Mouse (Mus musculus): Measurements from ENCODE around the gene Bcas2.

- TF ChIP-seq POLR2A (IDR thresholded peaks at IDR 0.05; ENCODE audit: insufficient read depth, low read depth, low read length) (no peak), CTCF (IDR thresholded peaks at IDR 0.05) (no peak), EP300 (IDR thresholded peaks at IDR 0.05; ENCODE audit: insufficient read depth, low read depth, low read length) (no peak)
Measured at GRCm38 (mm10) chr3:103179527-103179926, 8.1 kb downstream of the Bcas2 start.

All from heart, adult 2 months (tissue).